Mouse (Mus musculus): ENCODE results near the gene Cfap77.

- no peak for TF ChIP-seq POLR2A (IDR thresholded peaks at IDR 0.05; ENCODE audit: insufficient read length, low read depth)
- no peak for TF ChIP-seq MAX (IDR thresholded peaks at IDR 0.05; ENCODE audit: low read depth)
- TF ChIP-seq MYOG (IDR thresholded peaks at IDR 0.05; ENCODE audit: control insufficient read depth in 1 of 3, insufficient read depth in 1 of 3, insufficient read length in 2 of 3, low read depth in 2 of 3) = no peak
- TF ChIP-seq TCF3 (IDR thresholded peaks at IDR 0.05; ENCODE audit: insufficient read length, low read depth) = no peak
- no peak for TF ChIP-seq CEBPB (IDR thresholded peaks at IDR 0.05; ENCODE audit: insufficient read depth, poor library complexity, severe bottlenecking)
- no peak for TF ChIP-seq E2F4 (IDR thresholded peaks at IDR 0.05; ENCODE audit: insufficient read depth)
- TF ChIP-seq TCF12 (IDR thresholded peaks at IDR 0.05; ENCODE audit: insufficient read depth, poor library complexity, severe bottlenecking) = no peak
- TF ChIP-seq POLR2AphosphoS2 (IDR thresholded peaks at IDR 0.05; ENCODE audit: insufficient read length, low read depth) = no peak
- TF ChIP-seq USF1 (IDR thresholded peaks at IDR 0.05; ENCODE audit: low read depth) = no peak
Observed at GRCm38 (mm10) chr2:29012523-29012922, 42.3 kb downstream of the Cfap77 start.
